Mouse (Mus musculus): ENCODE results near the gene Ap2a1. TPM values are rescaled to one million over a fixed set of nuclear protein-coding genes. Genes with fewer than 3 reads are reported as not detected.

The Ap2a1 gene
- polyA plus RNA-seq, 1 experiment from 2014 or later: 29.5 TPM

DNA sequence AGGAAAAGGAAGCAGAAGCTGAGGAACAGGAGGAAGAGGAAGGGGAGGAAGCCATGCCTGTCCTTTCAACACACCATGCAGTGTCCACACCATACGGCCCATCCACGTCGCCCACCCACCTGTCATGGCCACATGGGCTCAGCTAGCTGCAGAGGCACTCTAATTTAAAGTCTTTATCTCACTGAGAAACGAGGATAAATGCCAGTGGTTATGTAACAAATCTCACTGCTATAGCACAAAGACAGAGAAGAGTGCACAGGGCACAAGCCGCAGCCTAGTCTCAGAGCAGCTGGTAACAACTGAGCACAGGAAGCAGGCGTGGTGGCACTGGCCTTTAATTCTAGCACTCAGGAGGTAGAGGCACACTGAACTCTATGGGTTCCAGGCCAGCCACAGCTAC lies 20.6 kb upstream of the Ap2a1 start:
- WGBS (ENCODE audit: insufficient replicate concordance): 46% methylated on average over 6 of the region's 6 CpGs
- TF ChIP-seq CTCF (IDR thresholded peaks at IDR 0.05; ENCODE audit: low read depth): no peak
- no peak for TF ChIP-seq EP300 (IDR thresholded peaks at IDR 0.05; ENCODE audit: low read depth)
- Histone ChIP-seq H3K4me2 (ENCODE audit: low read depth, low read length) (no peak overlapping the region), H3K9me3 (ENCODE audit: low read length) (no peaks in the 10 kb centered on the region), H3K4me3 (ENCODE audit: low read depth, low read length) (no peak overlapping the region), H3K27ac (ENCODE audit: low read depth) (no peak overlapping the region), H3K27me3 (ENCODE audit: insufficient read depth, low read length) (peaks cover 21% of the 10 kb centered on the region), H3K9ac (replicated peaks) (no peak overlapping the region), H3K4me1 (ENCODE audit: insufficient read depth) (peaks cover 16% of the 10 kb centered on the region), H3K36me3 (replicated peaks; ENCODE audit: insufficient read depth, low read length) (no peaks in the 10 kb centered on the region)
- no peak for ATAC-seq
- DNase-seq: no peak

DNA sequence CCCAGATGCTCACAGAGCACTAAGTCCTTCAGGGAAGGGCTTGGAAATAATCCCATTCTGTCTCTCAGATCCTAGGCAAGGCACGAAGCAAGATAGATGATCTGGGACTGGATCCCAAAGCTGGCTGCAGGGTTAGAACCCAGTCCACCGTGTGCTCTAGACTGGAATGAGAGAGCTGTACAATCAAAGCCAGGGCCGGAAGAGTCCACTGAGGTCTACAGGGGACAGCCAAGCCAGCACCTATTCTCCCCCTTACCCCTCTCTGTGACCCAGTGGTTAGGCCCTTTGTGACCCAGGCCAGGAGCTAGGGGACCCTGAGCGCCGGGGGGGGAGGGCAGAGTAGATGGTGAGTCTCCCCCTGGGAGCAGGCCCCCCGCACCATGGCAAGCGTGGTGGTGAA lies 13.6 kb upstream of the Ap2a1 start, which contains the start of gene Tsks:
Gene Tsks (plus strand): TSS at position 301 of the 400 bp plus-strand sequence.
- WGBS (ENCODE audit: insufficient replicate concordance): 77% methylated on average over 7 of the region's 7 CpGs
- ATAC-seq: no peak

DNA sequence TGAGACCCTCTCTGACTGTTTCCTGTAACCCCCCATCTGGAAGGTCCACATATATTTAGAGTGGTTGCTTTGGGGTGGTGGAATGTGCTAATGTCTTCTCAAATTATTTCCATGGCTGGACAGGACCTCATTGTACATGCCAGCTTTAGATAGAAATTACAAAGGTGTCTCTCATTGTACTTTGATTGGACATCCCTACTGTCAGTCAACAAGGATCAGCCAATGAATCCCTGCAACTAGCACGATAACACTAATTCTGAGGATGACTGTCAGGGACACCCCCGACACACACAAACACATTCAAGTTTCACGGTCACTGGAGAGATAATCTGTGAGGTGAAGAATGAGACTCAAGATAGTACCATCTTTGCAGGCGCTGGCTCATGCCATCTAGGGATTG lies 9.4 kb upstream of the Ap2a1 start:
- Histone ChIP-seq H3K27me3 (ENCODE audit: insufficient read depth, low read length) (no peaks in the 10 kb centered on the region), H3K36me3 (replicated peaks; ENCODE audit: insufficient read depth, low read length) (no peaks in the 10 kb centered on the region), H3K9me3 (ENCODE audit: low read length) (0 out of 2 replicates have a peak, but pooled peaks cover 5% of the 10 kb centered on the region), H3K9ac (replicated peaks) (no peak overlapping the region), H3K4me1 (ENCODE audit: insufficient read depth) (no peaks in the 10 kb centered on the region), H3K4me3 (ENCODE audit: low read depth, low read length) (no peak overlapping the region), H3K4me2 (ENCODE audit: low read depth, low read length) (no peak overlapping the region), H3K27ac (ENCODE audit: low read depth) (no peak overlapping the region)
- TF ChIP-seq CTCF (IDR thresholded peaks at IDR 0.05; ENCODE audit: low read depth) (no peak), EP300 (IDR thresholded peaks at IDR 0.05; ENCODE audit: low read depth) (no peak)
- 81% methylated on average over 4 of the region's 4 CpGs for WGBS (ENCODE audit: insufficient replicate concordance)
- DNase-seq (no peak), ATAC-seq (no peak)

More for the DNA sequence above, 13.6 kb upstream of the Ap2a1 start, which contains the start of gene Tsks:
- Histone ChIP-seq H3K4me1 (ENCODE audit: insufficient read depth) (no peaks in the 10 kb centered on the region), H3K9ac (replicated peaks) (no peak within 1 kb of the TSS; the same call in 1 of the 2 replicates), H3K27me3 (ENCODE audit: insufficient read depth, low read length) (no peaks in the 10 kb centered on the region), H3K27ac (ENCODE audit: low read depth) (no peak within 1 kb of the TSS), H3K9me3 (ENCODE audit: low read length) (no peaks in the 10 kb centered on the region), H3K36me3 (replicated peaks; ENCODE audit: insufficient read depth, low read length) (no peaks in the 10 kb centered on the region), H3K4me2 (ENCODE audit: low read depth, low read length) (no peak within 1 kb of the TSS), H3K4me3 (ENCODE audit: low read depth, low read length) (no peak within 1 kb of the TSS)
- DNase-seq: no peak
- TF ChIP-seq EP300 (IDR thresholded peaks at IDR 0.05; ENCODE audit: low read depth): no peak
- TF ChIP-seq CTCF (IDR thresholded peaks at IDR 0.05; ENCODE audit: low read depth): no peak

DNA sequence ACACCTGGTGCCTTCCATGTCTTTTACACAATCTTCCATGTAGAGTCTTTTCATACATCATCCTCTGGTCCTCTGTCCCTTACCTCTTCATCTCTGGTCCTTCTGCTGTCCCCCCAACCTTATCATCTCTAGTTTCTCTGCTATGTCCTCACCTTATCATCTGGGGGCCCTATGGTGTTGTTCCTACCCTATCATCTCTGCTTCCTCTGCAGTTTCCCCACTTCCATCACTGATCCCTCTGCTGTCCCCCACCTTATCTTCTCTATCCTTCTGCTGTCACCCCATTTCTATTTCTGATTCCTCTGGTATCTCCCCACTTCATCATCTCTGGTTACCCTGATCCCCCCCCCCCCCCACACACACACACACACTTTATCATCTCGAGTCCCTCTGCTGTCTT lies 726 bp downstream of the Ap2a1 start:
- TF ChIP-seq EP300 (IDR thresholded peaks at IDR 0.05; ENCODE audit: low read depth) (peak; percentile 78), CTCF (IDR thresholded peaks at IDR 0.05; ENCODE audit: low read depth) (no peak)
- H3K9ac ChIP-seq (replicated peaks): peak overlapping the region; percentile 93
- no peaks in the 10 kb centered on the region for H3K9me3 ChIP-seq (ENCODE audit: low read length)
- ATAC-seq: no peak
- H3K4me2 ChIP-seq (ENCODE audit: low read depth, low read length): peak overlapping the region; percentile 86
- DNase-seq: no peak
- peaks cover 19% of the 10 kb centered on the region for H3K4me1 ChIP-seq (ENCODE audit: insufficient read depth)
- 0% methylated on average over 1 of the region's 1 CpGs for WGBS (ENCODE audit: insufficient replicate concordance)
- peaks cover 18% of the 10 kb centered on the region for H3K36me3 ChIP-seq (replicated peaks; ENCODE audit: insufficient read depth, low read length)
- H3K27ac ChIP-seq (ENCODE audit: low read depth): peak overlapping the region; percentile 90; the same call in 1 of the 2 replicates
- H3K27me3 ChIP-seq (ENCODE audit: insufficient read depth, low read length): no peaks in the 10 kb centered on the region
- peak overlapping the region; percentile 99 for H3K4me3 ChIP-seq (ENCODE audit: low read depth, low read length)

DNA sequence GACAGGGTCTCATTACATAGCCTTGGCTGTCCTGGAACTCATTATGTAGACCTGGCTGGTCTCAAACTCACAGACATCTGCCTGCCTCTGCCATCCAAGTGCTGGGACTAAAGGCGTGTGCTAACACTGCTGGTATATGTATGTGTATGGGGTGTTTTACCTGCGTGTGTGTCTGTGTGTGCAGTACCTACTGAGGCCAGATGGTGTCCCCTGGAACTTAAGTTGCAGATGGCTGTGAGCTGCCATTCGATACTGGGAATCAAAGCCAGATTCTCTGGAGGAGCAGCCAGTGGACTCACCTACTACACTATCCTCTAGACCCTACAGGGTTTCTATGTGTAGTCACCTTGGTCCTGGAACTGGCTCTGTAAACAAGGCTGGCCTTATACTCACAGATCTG lies 3.8 kb downstream of the Ap2a1 start:
- Histone ChIP-seq H3K4me3 (ENCODE audit: low read depth, low read length) (no peak overlapping the region), H3K36me3 (replicated peaks; ENCODE audit: insufficient read depth, low read length) (peaks cover 33% of the 10 kb centered on the region), H3K9ac (replicated peaks) (no peak overlapping the region), H3K27me3 (ENCODE audit: insufficient read depth, low read length) (no peaks in the 10 kb centered on the region), H3K27ac (ENCODE audit: low read depth) (no peak overlapping the region), H3K9me3 (ENCODE audit: low read length) (no peaks in the 10 kb centered on the region), H3K4me2 (ENCODE audit: low read depth, low read length) (no peak overlapping the region), H3K4me1 (ENCODE audit: insufficient read depth) (peaks cover 24% of the 10 kb centered on the region)
- WGBS (ENCODE audit: insufficient replicate concordance): 68% methylated on average over 3 of the region's 3 CpGs
- ATAC-seq (no peak), DNase-seq (peak; percentile 55)
- TF ChIP-seq EP300 (IDR thresholded peaks at IDR 0.05; ENCODE audit: low read depth): no peak
- TF ChIP-seq CTCF (IDR thresholded peaks at IDR 0.05; ENCODE audit: low read depth): peak; percentile 72

DNA sequence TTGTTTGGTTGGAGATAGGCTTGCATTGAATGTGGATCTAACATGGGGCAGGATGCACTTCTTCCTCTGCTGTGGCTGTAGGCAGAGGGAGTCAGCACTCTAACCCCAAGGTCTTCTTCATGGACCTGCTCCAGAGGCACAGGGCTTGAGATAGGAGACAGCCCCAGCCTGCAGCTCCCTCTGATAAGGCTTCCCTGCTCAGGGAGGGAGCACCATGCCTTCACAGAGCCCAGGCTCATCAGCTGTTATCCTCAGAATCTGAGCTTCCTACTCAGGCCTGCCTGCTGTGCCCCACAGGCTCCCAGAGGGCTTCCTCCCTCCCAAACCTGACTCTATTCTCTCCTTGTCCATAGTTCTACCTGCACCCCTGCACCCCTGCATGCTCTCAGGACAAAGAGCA lies 6.8 kb downstream of the Ap2a1 start:
- Histone ChIP-seq H3K36me3 (replicated peaks; ENCODE audit: insufficient read depth, low read length) (peaks cover 33% of the 10 kb centered on the region), H3K27me3 (ENCODE audit: insufficient read depth, low read length) (no peaks in the 10 kb centered on the region)
- DNase-seq: peak; percentile 14

More for the DNA sequence above, 6.8 kb downstream of the Ap2a1 start:
- H3K27ac ChIP-seq (ENCODE audit: low read depth): no peak overlapping the region
- 0 out of 2 replicates have a peak overlapping the region, but pooled peaks have one; percentile 12 for H3K9ac ChIP-seq (replicated peaks)
- H3K4me1 ChIP-seq (ENCODE audit: insufficient read depth): peaks cover 12% of the 10 kb centered on the region
- no peak for ATAC-seq
- H3K4me2 ChIP-seq (ENCODE audit: low read depth, low read length): no peak overlapping the region
- TF ChIP-seq CTCF (IDR thresholded peaks at IDR 0.05; ENCODE audit: low read depth) (no peak), EP300 (IDR thresholded peaks at IDR 0.05; ENCODE audit: low read depth) (no peak)
- H3K9me3 ChIP-seq (ENCODE audit: low read length): no peaks in the 10 kb centered on the region
- H3K4me3 ChIP-seq (ENCODE audit: low read depth, low read length): no peak overlapping the region

Measured in liver, postnatal 0 days (tissue).